Mouse (Mus musculus): ENCODE results near the gene Kazn. TPM values are rescaled to one million over a fixed set of nuclear protein-coding genes. Genes with fewer than 3 reads are reported as not detected.

The Kazn gene
- 17.0 and 19.3 TPM in 2 replicates for polyA plus RNA-seq (2012; rRNA removed)

GRCm38 (mm10) chr4:142239240-142240126, at the start of gene Kazn:
Kazn (minus strand) TSS chr4:142239401.
- 18% methylated on average over 46 of the region's 46 CpGs for WGBS
- Histone ChIP-seq H3K4me1 (replicated peaks; ENCODE audit: control insufficient read depth, insufficient read depth, low read length) (peaks cover 10% of the 10 kb centered on the region), H3K27me3 (ENCODE audit: control insufficient read depth, insufficient read depth, low read length) (no peaks in the 10 kb centered on the region), H3K4me3 (ENCODE audit: control insufficient read depth, insufficient read depth, low read length) (peak within 1 kb of the TSS; percentile 42), H3K27ac (ENCODE audit: control insufficient read depth, insufficient read depth, low read length) (no peak within 1 kb of the TSS), H3K36me3 (ENCODE audit: control insufficient read depth, insufficient read depth, low read length) (no peaks in the 10 kb centered on the region)
- TF ChIP-seq CTCF (IDR thresholded peaks at IDR 0.05; ENCODE audit: borderline replicate concordance, control insufficient read depth, extremely low read depth, insufficient read depth, low read length, poor library complexity) (no peak), POLR2A (IDR thresholded peaks at IDR 0.05; ENCODE audit: control insufficient read depth, extremely low read depth, insufficient read depth, low read length, poor library complexity) (no peak)
- peak; percentile 68 for DNase-seq

GRCm38 (mm10) chr4:142285471-142285870, 46.3 kb upstream of the Kazn start:
- H3K27ac ChIP-seq (ENCODE audit: control insufficient read depth, insufficient read depth, low read length): no peak overlapping the region
- 88% methylated on average over 2 of the region's 2 CpGs for WGBS
- H3K4me1 ChIP-seq (replicated peaks; ENCODE audit: control insufficient read depth, insufficient read depth, low read length): no peaks in the 10 kb centered on the region
- H3K36me3 ChIP-seq (ENCODE audit: control insufficient read depth, insufficient read depth, low read length): no peaks in the 10 kb centered on the region
- H3K4me3 ChIP-seq (ENCODE audit: control insufficient read depth, insufficient read depth, low read length): no peak overlapping the region
- no peaks in the 10 kb centered on the region for H3K27me3 ChIP-seq (ENCODE audit: control insufficient read depth, insufficient read depth, low read length)
- DNase-seq: no peak
- TF ChIP-seq CTCF (IDR thresholded peaks at IDR 0.05; ENCODE audit: borderline replicate concordance, control insufficient read depth, extremely low read depth, insufficient read depth, low read length, poor library complexity) (no peak), POLR2A (IDR thresholded peaks at IDR 0.05; ENCODE audit: control insufficient read depth, extremely low read depth, insufficient read depth, low read length, poor library complexity) (no peak)

GRCm38 (mm10) chr4:142283867-142284266, 44.7 kb upstream of the Kazn start:
- H3K36me3 ChIP-seq (ENCODE audit: control insufficient read depth, insufficient read depth, low read length): no peaks in the 10 kb centered on the region
- TF ChIP-seq CTCF (IDR thresholded peaks at IDR 0.05; ENCODE audit: borderline replicate concordance, control insufficient read depth, extremely low read depth, insufficient read depth, low read length, poor library complexity): no peak
- no peak for TF ChIP-seq POLR2A (IDR thresholded peaks at IDR 0.05; ENCODE audit: control insufficient read depth, extremely low read depth, insufficient read depth, low read length, poor library complexity)
- no peaks in the 10 kb centered on the region for H3K4me1 ChIP-seq (replicated peaks; ENCODE audit: control insufficient read depth, insufficient read depth, low read length)
- H3K4me3 ChIP-seq (ENCODE audit: control insufficient read depth, insufficient read depth, low read length): no peak overlapping the region
- no peak overlapping the region for H3K27ac ChIP-seq (ENCODE audit: control insufficient read depth, insufficient read depth, low read length)
- 95% methylated on average over 5 of the region's 5 CpGs for WGBS
- H3K27me3 ChIP-seq (ENCODE audit: control insufficient read depth, insufficient read depth, low read length): no peaks in the 10 kb centered on the region
- no peak for DNase-seq

DNA sequence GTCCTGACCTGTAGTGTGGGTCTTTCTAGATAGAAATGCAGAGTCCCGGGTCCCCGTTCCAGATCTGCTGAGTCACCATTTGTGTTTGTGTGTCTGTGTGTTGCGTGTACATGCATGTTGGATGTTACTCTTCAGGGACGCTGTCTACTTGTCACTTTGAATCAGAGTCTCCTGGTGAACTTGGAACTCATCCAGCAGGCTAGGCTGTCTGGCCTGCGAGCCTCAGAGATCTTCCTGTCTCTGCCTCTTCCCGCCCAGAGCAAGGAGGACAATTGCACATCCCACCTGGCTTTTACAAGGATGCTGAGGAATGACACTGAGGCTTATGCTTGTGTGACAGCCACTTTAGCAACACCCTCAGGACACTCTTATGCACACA, 39.0 kb upstream of the Kazn start:
- 81% methylated on average over 6 of the region's 6 CpGs for WGBS

GRCm38 (mm10) chr4:142277481-142278196, 38.4 kb upstream of the Kazn start:
- Histone ChIP-seq H3K27me3 (ENCODE audit: control insufficient read depth, insufficient read depth, low read length) (no peaks in the 10 kb centered on the region), H3K4me3 (ENCODE audit: control insufficient read depth, insufficient read depth, low read length) (no peak overlapping the region), H3K36me3 (ENCODE audit: control insufficient read depth, insufficient read depth, low read length) (no peaks in the 10 kb centered on the region), H3K27ac (ENCODE audit: control insufficient read depth, insufficient read depth, low read length) (no peak overlapping the region), H3K4me1 (replicated peaks; ENCODE audit: control insufficient read depth, insufficient read depth, low read length) (no peaks in the 10 kb centered on the region)
- 36% methylated on average over 20 of the region's 20 CpGs for WGBS
- no peak for DNase-seq
- TF ChIP-seq POLR2A (IDR thresholded peaks at IDR 0.05; ENCODE audit: control insufficient read depth, extremely low read depth, insufficient read depth, low read length, poor library complexity): no peak
- no peak for TF ChIP-seq CTCF (IDR thresholded peaks at IDR 0.05; ENCODE audit: borderline replicate concordance, control insufficient read depth, extremely low read depth, insufficient read depth, low read length, poor library complexity)

More for the DNA sequence above, 39.0 kb upstream of the Kazn start:
- no peak overlapping the region for H3K4me3 ChIP-seq (ENCODE audit: control insufficient read depth, insufficient read depth, low read length)
- H3K4me1 ChIP-seq (replicated peaks; ENCODE audit: control insufficient read depth, insufficient read depth, low read length): no peaks in the 10 kb centered on the region
- TF ChIP-seq POLR2A (IDR thresholded peaks at IDR 0.05; ENCODE audit: control insufficient read depth, extremely low read depth, insufficient read depth, low read length, poor library complexity) (no peak), CTCF (IDR thresholded peaks at IDR 0.05; ENCODE audit: borderline replicate concordance, control insufficient read depth, extremely low read depth, insufficient read depth, low read length, poor library complexity) (no peak)
- H3K27me3 ChIP-seq (ENCODE audit: control insufficient read depth, insufficient read depth, low read length): no peaks in the 10 kb centered on the region
- no peaks in the 10 kb centered on the region for H3K36me3 ChIP-seq (ENCODE audit: control insufficient read depth, insufficient read depth, low read length)
- no peak overlapping the region for H3K27ac ChIP-seq (ENCODE audit: control insufficient read depth, insufficient read depth, low read length)
- DNase-seq: no peak

DNA sequence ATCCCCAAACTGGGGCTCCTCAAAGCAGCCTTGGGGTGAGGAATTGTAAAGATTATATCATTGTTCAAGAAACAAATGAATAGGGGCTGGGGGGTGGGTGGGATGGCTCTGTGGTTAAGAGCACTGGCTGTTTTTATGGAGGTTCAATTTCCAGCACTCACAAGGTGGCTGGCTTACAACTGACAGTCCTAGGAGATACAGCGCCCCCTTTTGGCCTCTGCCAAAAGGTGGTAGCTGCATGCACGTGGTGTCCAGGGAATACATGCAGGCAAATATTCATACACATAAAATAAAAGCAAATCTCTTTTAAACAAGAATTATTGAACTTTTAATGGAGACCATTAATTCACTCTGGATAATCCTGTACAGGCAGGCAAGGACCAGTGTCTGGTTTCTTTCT, 36.0 kb upstream of the Kazn start:
- TF ChIP-seq POLR2A (IDR thresholded peaks at IDR 0.05; ENCODE audit: control insufficient read depth, extremely low read depth, insufficient read depth, low read length, poor library complexity): no peak
- no peak for TF ChIP-seq CTCF (IDR thresholded peaks at IDR 0.05; ENCODE audit: borderline replicate concordance, control insufficient read depth, extremely low read depth, insufficient read depth, low read length, poor library complexity)
- Histone ChIP-seq H3K4me1 (replicated peaks; ENCODE audit: control insufficient read depth, insufficient read depth, low read length) (no peaks in the 10 kb centered on the region), H3K27me3 (ENCODE audit: control insufficient read depth, insufficient read depth, low read length) (no peaks in the 10 kb centered on the region), H3K4me3 (ENCODE audit: control insufficient read depth, insufficient read depth, low read length) (no peak overlapping the region), H3K36me3 (ENCODE audit: control insufficient read depth, insufficient read depth, low read length) (no peaks in the 10 kb centered on the region), H3K27ac (ENCODE audit: control insufficient read depth, insufficient read depth, low read length) (no peak overlapping the region)
- no peak for DNase-seq
- 32% methylated on average over 2 of the region's 2 CpGs for WGBS
